Mouse (Mus musculus): ENCODE measurements around the gene Knop1.

DNA sequence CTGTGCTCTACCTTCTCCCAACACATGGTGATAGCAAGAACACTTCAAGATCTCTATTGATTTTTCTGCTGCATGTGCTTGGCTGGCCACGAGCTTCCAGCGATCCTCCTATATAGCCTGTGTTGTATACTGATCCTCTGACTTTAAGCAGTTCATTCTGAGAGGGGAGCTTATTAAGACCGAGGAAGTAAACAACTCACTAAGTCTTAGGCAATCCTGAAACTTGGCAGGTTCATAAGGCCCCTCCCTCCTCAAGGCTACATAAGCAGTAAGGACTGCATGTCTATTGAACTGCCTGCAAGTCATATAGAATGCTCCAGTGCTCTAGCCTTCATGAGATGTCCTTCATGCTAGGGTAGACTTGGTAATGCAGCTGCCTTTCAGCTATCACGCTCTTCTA is 9.7 kb downstream of the Knop1 start:
- TF ChIP-seq POLR2A (IDR thresholded peaks at IDR 0.05; ENCODE audit: borderline replicate concordance, control insufficient read depth, low read depth, low read length) (no peak), CTCF (IDR thresholded peaks at IDR 0.05; ENCODE audit: control insufficient read depth, insufficient read depth, low read length) (no peak)
